Mouse (Mus musculus): ENCODE measurements around the gene Olfr1183.
"Not testable (repeated sequence)": the region's sequence is repeated elsewhere in the genome, so short reads cannot be mapped to it uniquely, and the experiment has no call there.

The Olfr1183 gene

DNA sequence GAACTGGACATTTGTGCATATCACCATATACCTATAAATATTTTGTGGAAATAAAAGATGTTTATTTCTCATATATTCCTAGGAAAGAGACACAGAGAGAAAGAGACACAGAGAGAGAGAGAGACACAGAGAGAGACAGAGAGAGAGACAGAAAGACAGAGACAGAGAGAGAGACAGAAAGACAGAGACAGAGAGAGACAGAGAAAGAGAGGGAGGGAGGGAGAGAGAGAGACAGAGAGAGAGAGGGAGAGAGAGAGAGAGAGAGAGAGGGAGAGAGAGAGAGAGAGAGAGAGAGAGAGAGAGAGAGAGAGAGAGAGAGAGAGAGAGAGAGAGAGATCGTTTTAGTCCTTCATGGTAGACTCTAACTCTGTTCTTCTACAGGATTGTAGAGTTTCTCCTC, at the start of gene Olfr1183:
Olfr1183 (plus strand) TSS at position 301 of the 400 bp plus-strand sequence.
- DNase-seq, result not testable (repeated sequence)

DNA sequence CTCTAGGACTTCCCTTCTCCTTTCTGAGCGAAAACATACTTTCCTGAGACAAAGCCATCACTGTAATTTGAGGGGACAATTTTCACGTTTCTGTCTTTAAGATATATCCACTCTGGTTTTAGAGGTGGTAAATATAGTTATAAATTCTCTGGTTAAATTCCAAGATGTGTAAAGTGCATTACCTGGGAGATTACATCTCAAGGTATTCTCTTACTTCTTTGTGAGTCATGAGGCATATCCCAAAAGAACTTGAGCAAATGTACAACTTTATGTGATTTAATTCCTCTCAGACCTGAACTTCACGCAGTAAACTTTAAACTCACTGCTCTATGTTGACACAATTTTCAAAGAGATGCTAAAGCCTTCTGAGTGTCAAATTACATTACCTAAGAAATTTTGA, 48.3 kb upstream of the Olfr1183 start, which contains the start of gene Olfr1179:
Olfr1179 (minus strand) TSS at position 101 of the 400 bp plus-strand sequence.
- no peak for DNase-seq

DNA sequence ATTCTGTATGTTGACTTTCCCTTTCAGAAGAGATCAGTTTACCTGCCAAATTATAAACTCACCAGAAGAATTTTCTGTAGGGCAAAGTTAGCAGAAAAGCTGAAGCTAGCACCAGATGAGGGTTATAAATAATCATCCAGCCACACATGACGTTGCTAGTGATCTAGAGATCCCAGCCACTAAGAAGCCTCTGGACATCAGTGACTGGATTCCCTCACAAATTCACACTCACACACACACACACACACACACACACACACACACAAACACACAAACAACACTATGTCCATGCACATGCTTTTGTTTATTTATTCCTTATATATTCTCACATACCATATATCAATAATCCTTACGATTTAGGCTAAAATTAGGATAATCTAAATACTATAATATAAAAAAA, 35.6 kb upstream of the Olfr1183 start, which contains the start of gene Olfr1180:
Olfr1180 (minus strand) TSS at position 101 of the 400 bp plus-strand sequence.
- DNase-seq, result no peak

GRCm38 (mm10) chr2:88426071-88426470, 28.6 kb upstream of the Olfr1183 start, which contains the start of gene Olfr1181:
Gene Olfr1181 (minus strand): TSS chr2:88426171.
- no peak for DNase-seq

DNA sequence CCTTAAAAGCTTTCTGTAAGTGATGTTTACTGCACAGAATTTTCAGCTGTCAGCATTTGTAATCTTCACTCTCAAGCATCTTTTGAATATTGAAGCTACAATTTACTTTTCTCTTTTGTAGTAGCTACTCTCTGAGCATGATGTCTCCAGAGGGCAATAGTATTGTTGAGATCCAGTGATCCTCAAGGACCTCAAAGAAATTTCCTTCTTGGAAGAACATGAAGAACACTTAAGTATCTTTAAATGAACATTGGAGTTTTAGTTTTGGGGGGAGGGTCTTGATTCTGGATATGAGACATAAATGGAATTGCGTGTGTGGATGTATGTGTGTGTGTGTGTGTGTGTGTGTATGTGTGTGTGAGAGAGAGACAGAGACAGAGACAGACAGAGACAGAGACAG, 5.6 kb upstream of the Olfr1183 start, which contains the start of gene Gm13757:
Gm13757 (minus strand) TSS at position 101 of the 400 bp plus-strand sequence.
- no peak for DNase-seq

DNA sequence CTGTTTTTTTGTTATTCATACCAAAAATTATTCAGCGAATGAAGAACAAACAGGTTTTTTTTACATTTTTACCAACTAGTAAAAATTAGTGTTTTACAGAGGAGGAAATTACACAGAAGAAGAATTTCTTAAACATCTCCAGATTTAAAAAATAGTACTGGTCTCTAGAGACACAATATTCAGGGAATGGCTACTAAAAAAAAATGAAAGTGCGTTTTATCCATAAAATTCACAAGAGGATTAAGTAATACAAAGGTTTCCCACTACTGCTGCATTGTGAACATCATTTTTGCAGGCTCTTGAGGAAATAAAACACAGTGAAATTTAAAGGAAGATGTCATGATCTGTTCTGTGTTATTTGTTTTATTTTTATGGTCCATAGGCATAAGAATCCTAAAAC, 28.6 kb downstream of the Olfr1183 start, which contains the start of gene Olfr1184:
Olfr1184 (plus strand) TSS at position 301 of the 400 bp plus-strand sequence.
- no peak for DNase-seq

- no peak for DNase-seq
These were observed 38.4 kb downstream of the Olfr1183 start, which contains the start of gene Olfr1185-ps1 for GRCm38 (mm10) chr2:88493020-88493419. Gene Olfr1185-ps1 (plus strand): TSS chr2:88493320.

DNA sequence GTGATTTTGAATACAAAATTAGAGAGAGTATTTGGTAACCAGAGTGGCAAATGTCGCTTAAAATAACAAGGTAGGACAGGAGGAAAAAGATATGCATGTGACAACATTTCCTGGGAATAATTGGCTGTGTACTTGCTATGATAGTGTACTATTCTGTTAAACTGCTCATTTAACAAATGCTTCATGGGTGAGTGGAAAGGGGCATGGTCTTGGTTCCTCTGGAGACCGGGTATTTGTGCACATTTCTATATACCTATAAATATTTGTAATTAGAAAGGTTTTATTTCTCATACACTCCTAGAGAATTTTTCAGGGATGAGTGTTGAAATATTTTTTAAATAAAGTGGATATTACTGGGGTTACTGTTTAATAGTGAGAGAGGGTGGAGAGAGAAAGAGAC, 63.6 kb downstream of the Olfr1183 start, which contains the start of gene Olfr1186:
Olfr1186 (plus strand) TSS at position 301 of the 400 bp plus-strand sequence.
- DNase-seq, result no peak
